Mouse (Mus musculus) kidney, embryonic 15.5 days (tissue): ENCODE measurements around the gene Rmnd1. TPM values are rescaled to one million over a fixed set of nuclear protein-coding genes. Genes with fewer than 3 reads are reported as not detected.

Experiments used
- polyA plus RNA-seq: library from polyadenylated mRNA; unstranded; fragments of >200 nt; fragmentation: Nextera tagmentation; extraction: Ambion mirVana; gene quantifications from 2 replicates; pipeline ENCODE4 v1.2.1, GENCODE M21; 2015

Rmnd1 gene
- polyA plus RNA-seq, 1 experiment from 2014 or later: 56.9 TPM

Other genes starting within 250 kb of the Rmnd1 start
- 78.0 and 94.1 TPM in 2 replicates for gene Akap12, start 166.0 kb downstream of the Rmnd1 start, polyA plus RNA-seq
- gene Zbtb2, start 44.3 kb downstream of the Rmnd1 start, polyA plus RNA-seq: 17.8 and 17.9 TPM in 2 replicates
- 23.3 and 26.1 TPM in 2 replicates for gene Armt1, start 79 bp upstream of the Rmnd1 start, polyA plus RNA-seq
- gene Ccdc170, start 50.1 kb upstream of the Rmnd1 start, polyA plus RNA-seq: 1.5 and 1.8 TPM in 2 replicates
- gene Esr1, start 179.2 kb upstream of the Rmnd1 start, polyA plus RNA-seq: 1.9 and 2.2 TPM in 2 replicates